Mouse (Mus musculus): ENCODE measurements around the gene Otop3. TPM values are rescaled to one million over a fixed set of nuclear protein-coding genes. Genes with fewer than 3 reads are reported as not detected.

Gene Otop3
- polyA plus RNA-seq, 1 experiment from 2014 or later: 0.55 TPM

DNA sequence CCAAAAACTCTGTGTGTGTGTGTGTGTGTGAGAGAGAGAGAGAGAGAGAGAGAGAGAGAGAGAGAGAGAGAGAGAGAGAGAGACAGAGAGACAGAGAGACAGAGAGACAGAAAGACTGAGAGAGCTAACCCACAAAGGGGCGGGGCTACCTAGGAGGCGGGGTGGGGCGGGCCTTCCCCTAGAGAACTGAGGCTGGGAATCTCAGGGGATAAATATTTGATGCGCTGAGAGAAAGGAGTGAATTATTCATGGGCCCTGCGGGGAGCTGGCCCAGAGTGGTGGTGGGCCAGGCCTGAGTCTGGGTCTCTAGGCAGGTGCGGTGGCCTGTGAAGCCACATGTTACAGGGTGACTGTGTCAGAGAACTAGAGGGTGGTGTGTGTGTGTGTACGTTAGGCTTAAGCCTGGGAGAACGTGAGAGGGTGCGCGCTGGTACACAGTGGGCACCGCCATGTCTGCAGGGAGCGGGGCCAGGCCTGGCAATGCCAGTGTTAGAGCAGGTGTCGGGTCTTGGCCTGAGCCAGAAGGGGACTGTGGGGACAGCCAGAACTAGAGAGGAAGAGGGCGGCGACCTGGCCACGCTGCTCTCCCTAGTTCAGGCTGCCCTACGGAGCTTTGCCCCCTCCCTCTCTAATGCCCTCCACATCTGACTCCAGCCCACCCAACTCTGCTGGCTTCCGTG lies 14.7 kb upstream of the Otop3 start:
- 0 out of 2 replicates have a peak, but pooled peaks have one; percentile 27 for ATAC-seq (ENCODE audit: low FRiP score, low read depth)
- no peaks in the 10 kb centered on the region for H3K9me3 ChIP-seq
- 4% methylated on average over 18 of the region's 18 CpGs for WGBS

GRCm38 (mm10) chr11:115321906-115322693 lies 12.4 kb upstream of the Otop3 start, which contains the start of gene Ush1g:
Ush1g (minus strand) TSS chr11:115322041.
- peaks cover 36% of the 10 kb centered on the region for H3K4me1 ChIP-seq
- H3K36me3 ChIP-seq: no peaks in the 10 kb centered on the region
- 0 out of 2 replicates have a peak, but pooled peaks have one; percentile 55 for ATAC-seq (ENCODE audit: low FRiP score, low read depth)
- 3% methylated on average over 35 of the region's 35 CpGs for WGBS
- H3K9ac ChIP-seq: no peak within 1 kb of the TSS
- peak within 1 kb of the TSS; percentile 35 for H3K4me2 ChIP-seq (replicated peaks)
- H3K9me3 ChIP-seq: no peaks in the 10 kb centered on the region
- no peak within 1 kb of the TSS for H3K4me3 ChIP-seq
- H3K27me3 ChIP-seq (replicated peaks): peaks cover 87% of the 10 kb centered on the region
- no peak within 1 kb of the TSS for H3K27ac ChIP-seq

More for the DNA sequence above, 14.7 kb upstream of the Otop3 start:
- Histone ChIP-seq H3K27ac (no peak overlapping the region), H3K36me3 (no peaks in the 10 kb centered on the region), H3K9ac (no peak overlapping the region), H3K4me3 (no peak overlapping the region), H3K27me3 (replicated peaks) (peaks cover 100% of the 10 kb centered on the region), H3K4me2 (replicated peaks) (peak overlapping the region; percentile 18; the same call in 1 of the 2 replicates), H3K4me1 (peaks cover 36% of the 10 kb centered on the region)

- Histone ChIP-seq H3K9me3 (no peaks in the 10 kb centered on the region), H3K4me3 (no peak overlapping the region), H3K9ac (no peak overlapping the region), H3K4me2 (replicated peaks) (no peak overlapping the region), H3K27me3 (replicated peaks) (peaks cover 75% of the 10 kb centered on the region), H3K4me1 (peaks cover 31% of the 10 kb centered on the region), H3K27ac (no peak overlapping the region), H3K36me3 (no peaks in the 10 kb centered on the region)
- WGBS: 17% methylated on average over 32 of the region's 32 CpGs
- no peak for ATAC-seq (ENCODE audit: low FRiP score, low read depth)
Measured at GRCm38 (mm10) chr11:115323354-115323753, 11.2 kb upstream of the Otop3 start.

DNA sequence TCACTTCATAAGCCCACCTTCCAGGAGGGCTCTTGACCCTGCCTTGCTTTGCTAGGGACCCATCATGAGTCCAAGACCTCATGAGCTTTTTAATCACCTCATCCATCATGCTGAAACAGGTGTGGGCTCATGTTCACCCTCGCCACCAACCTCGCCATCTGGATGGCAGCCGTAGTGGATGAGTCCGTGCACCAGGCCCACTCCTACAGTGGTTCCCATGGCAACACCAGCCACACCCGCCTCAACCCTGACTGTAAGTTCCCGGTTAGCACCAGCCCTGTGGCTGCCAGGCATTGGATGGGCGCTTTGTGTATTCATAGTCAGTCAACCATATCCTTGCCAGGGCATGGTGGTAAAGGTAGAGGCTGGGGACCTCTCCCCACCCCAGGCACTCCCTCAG lies 7.8 kb upstream of the Otop3 start:
- WGBS: 63% methylated on average over 7 of the region's 7 CpGs
- ATAC-seq (ENCODE audit: low FRiP score, low read depth): no peak

DNA sequence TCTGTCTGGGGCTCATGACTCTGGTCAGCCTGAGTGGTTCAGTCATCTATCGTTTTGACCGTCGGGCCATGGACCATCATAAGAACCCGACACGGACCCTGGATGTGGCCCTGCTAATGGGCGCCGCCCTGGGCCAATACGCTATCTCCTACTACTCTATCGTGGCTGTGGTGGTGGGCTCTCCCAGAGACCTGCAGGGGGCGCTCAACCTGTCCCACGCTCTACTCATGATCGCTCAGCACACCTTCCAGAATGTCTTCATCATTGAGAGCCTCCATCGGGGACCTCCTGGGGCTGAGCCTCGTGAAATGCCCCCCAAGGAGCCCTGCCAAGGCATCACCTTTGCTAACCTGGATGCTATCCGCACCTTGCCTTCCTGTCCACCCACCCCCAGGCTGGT lies 5.2 kb upstream of the Otop3 start:
- ATAC-seq (ENCODE audit: low FRiP score, low read depth): no peak
- Histone ChIP-seq H3K9me3 (no peaks in the 10 kb centered on the region), H3K4me3 (no peak overlapping the region), H3K27me3 (replicated peaks) (peaks cover 23% of the 10 kb centered on the region), H3K27ac (no peak overlapping the region), H3K36me3 (no peaks in the 10 kb centered on the region), H3K4me1 (peaks cover 2% of the 10 kb centered on the region), H3K4me2 (replicated peaks) (no peak overlapping the region), H3K9ac (no peak overlapping the region)
- 75% methylated on average over 15 of the region's 15 CpGs for WGBS

More for the DNA sequence above, 7.8 kb upstream of the Otop3 start:
- Histone ChIP-seq H3K9ac (no peak overlapping the region), H3K4me1 (peaks cover 15% of the 10 kb centered on the region; the same call in 1 of the 2 replicates), H3K4me3 (no peak overlapping the region), H3K27ac (no peak overlapping the region), H3K27me3 (replicated peaks) (peaks cover 47% of the 10 kb centered on the region), H3K4me2 (replicated peaks) (no peak overlapping the region), H3K36me3 (no peaks in the 10 kb centered on the region), H3K9me3 (no peaks in the 10 kb centered on the region)

DNA sequence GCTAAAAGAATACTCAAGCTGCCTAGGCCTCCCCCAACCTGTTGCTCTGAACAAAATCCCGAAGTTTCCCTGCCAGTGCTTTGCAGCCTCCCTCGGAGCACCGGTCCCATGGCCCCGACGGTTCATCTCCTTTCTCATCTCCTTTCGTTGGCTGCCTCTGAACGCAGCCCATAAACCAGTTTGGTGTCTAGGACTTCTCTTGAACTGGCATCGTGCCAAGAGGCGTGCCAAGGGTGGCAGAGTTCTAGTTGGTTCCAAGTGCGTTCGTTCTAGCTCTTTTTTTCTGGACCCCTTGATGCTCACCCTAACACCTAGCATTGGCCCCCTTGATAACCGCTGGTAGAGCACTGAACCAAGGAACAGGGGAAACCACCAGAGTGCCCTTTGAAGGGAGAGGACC lies 692 bp downstream of the Otop3 start:
- H3K4me1 ChIP-seq: peaks cover 7% of the 10 kb centered on the region
- no peaks in the 10 kb centered on the region for H3K9me3 ChIP-seq
- no peak overlapping the region for H3K9ac ChIP-seq
- ATAC-seq (ENCODE audit: low FRiP score, low read depth): no peak
- no peaks in the 10 kb centered on the region for H3K36me3 ChIP-seq
- peak overlapping the region; percentile 58; the same call in 1 of the 2 replicates for H3K4me2 ChIP-seq (replicated peaks)
- no peak overlapping the region for H3K27ac ChIP-seq
- H3K27me3 ChIP-seq (replicated peaks): peaks cover 43% of the 10 kb centered on the region
- H3K4me3 ChIP-seq: no peak overlapping the region
- 64% methylated on average over 12 of the region's 12 CpGs for WGBS

GRCm38 (mm10) chr11:115336115-115336514 lies 1.6 kb downstream of the Otop3 start:
- Histone ChIP-seq H3K27me3 (replicated peaks) (peaks cover 48% of the 10 kb centered on the region), H3K9me3 (no peaks in the 10 kb centered on the region), H3K4me1 (peaks cover 7% of the 10 kb centered on the region), H3K9ac (no peak overlapping the region), H3K4me3 (no peak overlapping the region), H3K27ac (no peak overlapping the region), H3K36me3 (no peaks in the 10 kb centered on the region), H3K4me2 (replicated peaks) (no peak overlapping the region)
- no peak for ATAC-seq (ENCODE audit: low FRiP score, low read depth)
- WGBS: 22% methylated on average over 6 of the region's 6 CpGs

DNA sequence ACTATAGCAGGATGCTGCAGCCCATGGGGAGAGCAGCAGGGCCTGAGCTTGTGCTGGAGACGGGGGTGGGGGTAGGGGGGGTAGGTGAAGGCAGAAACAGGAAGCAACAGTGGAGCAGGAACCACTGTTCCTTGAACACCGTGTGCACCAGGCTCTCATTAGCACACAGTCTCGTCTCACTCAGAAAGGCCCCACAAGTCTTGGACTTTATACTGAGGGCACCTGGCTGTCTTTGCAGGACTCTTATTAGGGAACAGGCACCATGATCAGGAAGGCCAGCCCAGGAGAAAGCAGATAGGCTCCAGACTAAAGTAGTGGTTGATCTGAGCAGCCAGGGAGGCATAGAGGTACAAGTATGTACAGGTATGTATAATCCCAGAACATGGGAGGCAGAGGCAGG lies 2.8 kb downstream of the Otop3 start:
- H3K9ac ChIP-seq: no peak overlapping the region
- H3K36me3 ChIP-seq: no peaks in the 10 kb centered on the region
- peaks cover 7% of the 10 kb centered on the region for H3K4me1 ChIP-seq
- H3K4me2 ChIP-seq (replicated peaks): no peak overlapping the region
- no peak overlapping the region for H3K4me3 ChIP-seq
- ATAC-seq (ENCODE audit: low FRiP score, low read depth): no peak
- 74% methylated on average over 3 of the region's 3 CpGs for WGBS
- H3K27ac ChIP-seq: no peak overlapping the region
- no peaks in the 10 kb centered on the region for H3K9me3 ChIP-seq
- peaks cover 46% of the 10 kb centered on the region for H3K27me3 ChIP-seq (replicated peaks)

DNA sequence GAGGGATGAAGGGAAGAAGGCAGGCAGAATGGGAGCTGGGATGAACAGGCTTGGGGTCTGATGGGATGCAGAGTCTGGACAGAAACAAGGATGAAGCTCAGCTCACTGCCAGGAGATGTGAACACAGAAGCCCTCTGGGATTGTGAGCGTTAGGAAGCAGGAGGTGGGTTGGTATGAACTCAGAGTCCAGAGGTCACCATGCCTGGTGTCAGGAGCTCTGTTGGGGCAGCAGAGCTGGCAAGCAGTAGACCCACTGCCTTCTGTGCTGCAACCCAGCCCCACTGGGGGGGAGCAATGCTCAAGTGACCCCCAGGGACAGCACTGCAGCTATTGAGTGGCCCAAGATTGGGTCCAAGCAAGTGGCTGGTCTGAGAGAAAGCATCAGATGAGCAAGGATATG lies 3.3 kb downstream of the Otop3 start:
- H3K36me3 ChIP-seq: no peaks in the 10 kb centered on the region
- 89% methylated on average over 1 of the region's 1 CpGs for WGBS
- H3K4me1 ChIP-seq: peaks cover 7% of the 10 kb centered on the region
- ATAC-seq (ENCODE audit: low FRiP score, low read depth): no peak
- H3K27me3 ChIP-seq (replicated peaks): peaks cover 46% of the 10 kb centered on the region
- no peak overlapping the region for H3K4me3 ChIP-seq
- no peaks in the 10 kb centered on the region for H3K9me3 ChIP-seq
- no peak overlapping the region for H3K27ac ChIP-seq
- H3K4me2 ChIP-seq (replicated peaks): no peak overlapping the region
- H3K9ac ChIP-seq: no peak overlapping the region

- H3K9me3 ChIP-seq: no peaks in the 10 kb centered on the region
- H3K27me3 ChIP-seq (replicated peaks): peaks cover 36% of the 10 kb centered on the region
- no peak overlapping the region for H3K4me3 ChIP-seq
- H3K9ac ChIP-seq: no peak overlapping the region
- ATAC-seq (ENCODE audit: low FRiP score, low read depth): no peak
- no peak overlapping the region for H3K27ac ChIP-seq
- no peak overlapping the region for H3K4me2 ChIP-seq (replicated peaks)
- H3K36me3 ChIP-seq: no peaks in the 10 kb centered on the region
- WGBS: 80% methylated on average over 2 of the region's 2 CpGs
- no peaks in the 10 kb centered on the region for H3K4me1 ChIP-seq
Measured at GRCm38 (mm10) chr11:115341246-115341645, 6.7 kb downstream of the Otop3 start.

GRCm38 (mm10) chr11:115341866-115342265 lies 7.3 kb downstream of the Otop3 start:
- H3K4me3 ChIP-seq: no peak overlapping the region
- H3K9me3 ChIP-seq: no peaks in the 10 kb centered on the region
- H3K4me1 ChIP-seq: no peaks in the 10 kb centered on the region
- H3K9ac ChIP-seq: no peak overlapping the region
- 75% methylated on average over 6 of the region's 6 CpGs for WGBS
- H3K27ac ChIP-seq: no peak overlapping the region
- no peak for ATAC-seq (ENCODE audit: low FRiP score, low read depth)
- peaks cover 33% of the 10 kb centered on the region for H3K27me3 ChIP-seq (replicated peaks)
- no peak overlapping the region for H3K4me2 ChIP-seq (replicated peaks)
- no peaks in the 10 kb centered on the region for H3K36me3 ChIP-seq

DNA sequence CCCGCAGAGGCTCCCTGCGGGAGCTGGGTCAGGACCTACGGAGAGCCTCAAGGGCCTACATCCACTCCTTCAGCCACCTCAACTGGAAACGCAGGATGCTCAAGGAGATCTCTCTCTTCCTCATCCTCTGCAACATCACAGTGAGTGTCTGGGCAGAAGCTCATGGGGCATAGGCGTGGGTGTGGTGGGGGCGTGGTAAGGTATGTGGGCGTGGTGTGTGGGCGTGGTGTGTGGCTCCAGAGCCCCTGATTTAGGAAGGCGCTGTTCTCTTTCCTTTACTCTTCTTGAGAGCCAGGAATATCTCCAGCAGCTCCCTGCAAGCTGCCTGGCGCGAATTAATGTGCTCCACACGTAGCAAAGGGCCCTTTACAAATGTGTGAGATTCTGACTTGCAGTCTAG lies 10.4 kb downstream of the Otop3 start:
- Histone ChIP-seq H3K27me3 (replicated peaks) (peaks cover 22% of the 10 kb centered on the region), H3K9me3 (no peaks in the 10 kb centered on the region), H3K36me3 (peaks cover 9% of the 10 kb centered on the region; the same call in 1 of the 2 replicates), H3K27ac (no peak overlapping the region), H3K4me2 (replicated peaks) (no peak overlapping the region), H3K4me3 (no peak overlapping the region), H3K4me1 (no peaks in the 10 kb centered on the region), H3K9ac (no peak overlapping the region)
- no peak for ATAC-seq (ENCODE audit: low FRiP score, low read depth)
- 12% methylated on average over 12 of the region's 12 CpGs for WGBS

Measured in neural tube, embryonic 12.5 days (tissue).